Mouse (Mus musculus) retina, adult 2 months (tissue): ENCODE results near the gene Vmn1r181.
"Not testable (repeated sequence)": the region's sequence is repeated elsewhere in the genome, so short reads cannot be mapped to it uniquely, and the experiment has no call there.

Experiments used
- DNase-seq: peaks from one replicate; pipeline ENCODE4 v3.0.0-alpha.2; 2012; ENCODE audit warnings: low read depth, low spot score

Gene Vmn1r181

DNA sequence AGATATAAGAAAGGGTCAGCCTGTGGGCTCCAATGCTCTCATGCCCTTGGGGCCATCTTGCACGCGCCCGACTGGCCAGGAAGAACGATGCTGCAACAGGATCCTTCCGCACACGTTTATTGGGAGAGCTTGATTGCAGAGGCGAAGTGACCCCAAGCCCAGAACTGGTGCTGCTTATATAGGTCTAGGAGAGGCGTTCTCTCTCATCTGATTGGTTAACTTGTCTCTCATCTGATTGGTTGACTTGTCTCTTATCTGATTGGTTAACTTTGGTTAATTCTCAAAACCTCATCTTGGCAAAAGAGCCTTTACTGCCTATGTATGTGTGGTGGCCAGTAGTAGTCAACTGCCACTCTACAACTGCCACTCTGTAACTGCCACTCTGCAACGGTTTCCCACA is at the start of gene Vmn1r181:
Gene Vmn1r181 (plus strand): TSS at position 301 of the 400 bp plus-strand sequence.
- DNase-seq: not testable (repeated sequence)

- no peak for DNase-seq
These were observed 47.7 kb upstream of the Vmn1r181 start, which contains the start of gene Vmn1r179 for GRCm38 (mm10) chr7:23926678-23927077. Vmn1r179 (plus strand) TSS chr7:23926978.

DNA sequence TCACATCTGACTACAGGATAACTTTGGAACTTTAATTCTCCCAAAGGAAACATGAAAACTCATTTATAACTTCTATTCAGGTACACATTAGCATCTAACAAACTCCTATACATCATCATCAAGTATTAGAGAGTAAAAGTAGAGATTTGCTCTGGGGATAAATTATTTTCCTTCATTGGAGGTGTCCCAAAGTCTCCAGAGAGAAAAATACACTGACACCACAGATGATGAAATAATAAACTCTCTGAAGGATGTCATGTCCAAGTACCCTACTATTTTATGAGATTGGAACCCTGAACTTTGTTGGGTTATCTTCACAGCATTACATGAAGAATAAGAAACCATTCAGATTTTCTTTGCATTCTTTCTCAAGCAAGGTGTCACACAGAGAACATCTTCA is 24.1 kb upstream of the Vmn1r181 start, which contains the start of gene Vmn1r180:
Gene Vmn1r180 (plus strand): TSS at position 301 of the 400 bp plus-strand sequence.
- DNase-seq: no peak

- peak; percentile 4 for DNase-seq
These were observed 6.4 kb upstream of the Vmn1r181 start for GRCm38 (mm10) chr7:23968044-23968443.

DNA sequence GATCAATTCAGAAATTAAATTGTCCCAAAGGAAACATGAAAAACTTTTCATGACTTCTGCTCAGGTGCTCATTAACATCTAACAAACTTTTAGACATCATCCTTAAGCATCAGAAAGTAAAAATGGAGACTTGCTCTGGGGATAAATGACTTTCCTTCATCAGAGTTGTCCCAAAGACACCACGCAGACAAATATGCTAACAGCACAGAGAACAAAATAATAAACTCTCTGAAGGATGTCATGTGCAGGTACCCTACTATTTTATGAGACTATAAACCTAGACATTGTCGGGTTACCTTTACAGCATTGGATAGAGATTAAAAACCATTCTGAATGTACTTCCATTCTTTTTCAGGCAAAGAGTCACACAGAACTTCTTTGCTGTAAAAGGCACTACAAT is 27.0 kb downstream of the Vmn1r181 start, which contains the start of gene V1rd19:
Gene V1rd19 (plus strand): TSS at position 301 of the 400 bp plus-strand sequence.
- no peak for DNase-seq
